Mouse (Mus musculus): ENCODE data around the gene Lhpp. TPM values are rescaled to one million over a fixed set of nuclear protein-coding genes. Genes with fewer than 3 reads are reported as not detected.

Lhpp gene
- polyA plus RNA-seq, 1 experiment: 26.7 TPM

- WGBS: 55% methylated on average over 6 of the region's 6 CpGs
- TF ChIP-seq POLR2A (IDR thresholded peaks at IDR 0.05; ENCODE audit: borderline replicate concordance, insufficient read depth, low read length): no peak
- TF ChIP-seq CTCF (IDR thresholded peaks at IDR 0.05; ENCODE audit: borderline replicate concordance, insufficient read depth, low read depth, low read length): no peak
- H3K27me3 ChIP-seq (ENCODE audit: control insufficient read depth, insufficient read depth, low read length): no peaks in the 10 kb centered on the region
- no peak overlapping the region for H3K4me3 ChIP-seq (replicated peaks; ENCODE audit: insufficient read depth, low read depth, low read length)
- DNase-seq: no peak
- H3K27ac ChIP-seq (ENCODE audit: insufficient read depth, low read length): peak overlapping the region; percentile 57
- peaks cover 81% of the 10 kb centered on the region for H3K4me1 ChIP-seq (ENCODE audit: control insufficient read depth, insufficient read depth, low read length)
Observed at GRCm38 (mm10) chr7:132731558-132731957, 121.1 kb downstream of the Lhpp start.

GRCm38 (mm10) chr7:132732136-132732789 is 121.8 kb downstream of the Lhpp start:
- H3K4me3 ChIP-seq (replicated peaks; ENCODE audit: insufficient read depth, low read depth, low read length): no peak overlapping the region
- 27% methylated on average over 6 of the region's 6 CpGs for WGBS
- no peaks in the 10 kb centered on the region for H3K27me3 ChIP-seq (ENCODE audit: control insufficient read depth, insufficient read depth, low read length)
- H3K4me1 ChIP-seq (ENCODE audit: control insufficient read depth, insufficient read depth, low read length): peaks cover 80% of the 10 kb centered on the region
- TF ChIP-seq POLR2A (IDR thresholded peaks at IDR 0.05; ENCODE audit: borderline replicate concordance, insufficient read depth, low read length) (no peak), CTCF (IDR thresholded peaks at IDR 0.05; ENCODE audit: borderline replicate concordance, insufficient read depth, low read depth, low read length) (no peak)
- H3K27ac ChIP-seq (ENCODE audit: insufficient read depth, low read length): peak overlapping the region; percentile 57
- no peak for DNase-seq

- no peak overlapping the region for H3K4me3 ChIP-seq (replicated peaks; ENCODE audit: insufficient read depth, low read depth, low read length)
- WGBS: 28% methylated on average over 6 of the region's 6 CpGs
- peak overlapping the region; percentile 29 for H3K27ac ChIP-seq (ENCODE audit: insufficient read depth, low read length)
- no peaks in the 10 kb centered on the region for H3K27me3 ChIP-seq (ENCODE audit: control insufficient read depth, insufficient read depth, low read length)
- no peak for TF ChIP-seq CTCF (IDR thresholded peaks at IDR 0.05; ENCODE audit: borderline replicate concordance, insufficient read depth, low read depth, low read length)
- no peak for TF ChIP-seq POLR2A (IDR thresholded peaks at IDR 0.05; ENCODE audit: borderline replicate concordance, insufficient read depth, low read length)
- DNase-seq: peak; percentile 52 to 63
- peaks cover 89% of the 10 kb centered on the region for H3K4me1 ChIP-seq (ENCODE audit: control insufficient read depth, insufficient read depth, low read length)
Observed at GRCm38 (mm10) chr7:132733521-132733920, 123.1 kb downstream of the Lhpp start.

GRCm38 (mm10) chr7:132734222-132734621 is 123.8 kb downstream of the Lhpp start:
- no peak for DNase-seq
- TF ChIP-seq CTCF (IDR thresholded peaks at IDR 0.05; ENCODE audit: borderline replicate concordance, insufficient read depth, low read depth, low read length) (no peak), POLR2A (IDR thresholded peaks at IDR 0.05; ENCODE audit: borderline replicate concordance, insufficient read depth, low read length) (no peak)
- Histone ChIP-seq H3K4me3 (replicated peaks; ENCODE audit: insufficient read depth, low read depth, low read length) (no peak overlapping the region), H3K27me3 (ENCODE audit: control insufficient read depth, insufficient read depth, low read length) (no peaks in the 10 kb centered on the region), H3K27ac (ENCODE audit: insufficient read depth, low read length) (no peak overlapping the region; the same call in none of the 2 replicates), H3K4me1 (ENCODE audit: control insufficient read depth, insufficient read depth, low read length) (peaks cover 89% of the 10 kb centered on the region)
- 88% methylated on average over 9 of the region's 9 CpGs for WGBS

GRCm38 (mm10) chr7:132735145-132735544 is 124.7 kb downstream of the Lhpp start:
- 52% methylated on average over 5 of the region's 5 CpGs for WGBS
- no peaks in the 10 kb centered on the region for H3K27me3 ChIP-seq (ENCODE audit: control insufficient read depth, insufficient read depth, low read length)
- DNase-seq: no peak
- TF ChIP-seq POLR2A (IDR thresholded peaks at IDR 0.05; ENCODE audit: borderline replicate concordance, insufficient read depth, low read length) (no peak), CTCF (IDR thresholded peaks at IDR 0.05; ENCODE audit: borderline replicate concordance, insufficient read depth, low read depth, low read length) (no peak)
- peaks cover 89% of the 10 kb centered on the region for H3K4me1 ChIP-seq (ENCODE audit: control insufficient read depth, insufficient read depth, low read length)
- no peak overlapping the region for H3K4me3 ChIP-seq (replicated peaks; ENCODE audit: insufficient read depth, low read depth, low read length)
- peak overlapping the region; percentile 27 for H3K27ac ChIP-seq (ENCODE audit: insufficient read depth, low read length)

GRCm38 (mm10) chr7:132736099-132736862 is 125.8 kb downstream of the Lhpp start:
- Histone ChIP-seq H3K4me1 (ENCODE audit: control insufficient read depth, insufficient read depth, low read length) (peaks cover 83% of the 10 kb centered on the region), H3K4me3 (replicated peaks; ENCODE audit: insufficient read depth, low read depth, low read length) (no peak overlapping the region), H3K27me3 (ENCODE audit: control insufficient read depth, insufficient read depth, low read length) (no peaks in the 10 kb centered on the region), H3K27ac (ENCODE audit: insufficient read depth, low read length) (peak overlapping the region; percentile 44)
- 29% methylated on average over 17 of the region's 17 CpGs for WGBS
- peak; percentile 80 to 81 for DNase-seq
- TF ChIP-seq CTCF (IDR thresholded peaks at IDR 0.05; ENCODE audit: borderline replicate concordance, insufficient read depth, low read depth, low read length): no peak
- TF ChIP-seq POLR2A (IDR thresholded peaks at IDR 0.05; ENCODE audit: borderline replicate concordance, insufficient read depth, low read length): no peak

- TF ChIP-seq CTCF (IDR thresholded peaks at IDR 0.05; ENCODE audit: borderline replicate concordance, insufficient read depth, low read depth, low read length) (no peak), POLR2A (IDR thresholded peaks at IDR 0.05; ENCODE audit: borderline replicate concordance, insufficient read depth, low read length) (no peak)
- no peak overlapping the region for H3K4me3 ChIP-seq (replicated peaks; ENCODE audit: insufficient read depth, low read depth, low read length)
- peak; percentile 76 to 83 for DNase-seq
- H3K4me1 ChIP-seq (ENCODE audit: control insufficient read depth, insufficient read depth, low read length): peaks cover 69% of the 10 kb centered on the region
- WGBS: 14% methylated on average over 6 of the region's 6 CpGs
- H3K27me3 ChIP-seq (ENCODE audit: control insufficient read depth, insufficient read depth, low read length): no peaks in the 10 kb centered on the region
- peak overlapping the region; percentile 48; the same call in 1 of the 2 replicates for H3K27ac ChIP-seq (ENCODE audit: insufficient read depth, low read length)
Observed at GRCm38 (mm10) chr7:132738844-132739243, 128.4 kb downstream of the Lhpp start.
